Mouse (Mus musculus) liver, embryonic 15.5 days (tissue): Measurements from ENCODE around the gene Slc11a2. TPM values are rescaled to one million over a fixed set of nuclear protein-coding genes. Genes with fewer than 3 reads are reported as not detected.
A peak's percentile ranks its signal among the peaks of the same experiment; 100 is the strongest.
"Not testable (repeated sequence)": the region's sequence is repeated elsewhere in the genome, so short reads cannot be mapped to it uniquely, and the experiment has no call there.

Source experiments
- ATAC-seq: fragments of 200-750 bp; cut with Nextera tagmentation; 2 replicates; pipeline ENCODE4 v1.8.0; 2017; ENCODE audit warnings: moderate number of reproducible peaks, mild to moderate bottlenecking, moderate library complexity; ENCODE audit not compliant: insufficient read depth
- H3K27ac ChIP-seq: fragments of 300-500 bp; sonication (generic); replicated peaks from 2 replicates; pipeline ENCODE4 v1.5.1; 2015; ENCODE audit warnings: mild to moderate bottlenecking, inconsistent platforms
- H3K27me3 ChIP-seq: fragments of 300-500 bp; sonication (generic); 2 replicates; pipeline ENCODE4 v1.6.1; 2015; ENCODE audit warnings: mild to moderate bottlenecking, inconsistent platforms
- H3K36me3 ChIP-seq: fragments of 300-500 bp; sonication (generic); replicated peaks from 2 replicates; pipeline ENCODE4 v1.6.1; 2015; ENCODE audit warnings: moderate library complexity, mild to moderate bottlenecking, inconsistent platforms
- H3K4me1 ChIP-seq: fragments of 300-500 bp; sonication (generic); replicated peaks from 2 replicates; pipeline ENCODE4 v1.6.1; 2015; ENCODE audit warnings: inconsistent platforms
- H3K4me2 ChIP-seq: fragments of 300-500 bp; sonication (generic); 2 replicates; pipeline ENCODE4 v1.6.1; 2015; ENCODE audit warnings: moderate library complexity, mild to moderate bottlenecking, inconsistent platforms
- H3K4me3 ChIP-seq: fragments of 300-500 bp; sonication (generic); replicated peaks from 2 replicates; pipeline ENCODE4 v1.5.1; 2015; ENCODE audit warnings: mild to moderate bottlenecking, inconsistent platforms
- H3K9ac ChIP-seq: fragments of 300-500 bp; sonication (generic); 2 replicates; pipeline ENCODE4 v1.6.1; 2015; ENCODE audit warnings: moderate library complexity, mild to moderate bottlenecking, inconsistent platforms
- H3K9me3 ChIP-seq: fragments of 300-500 bp; sonication (generic); replicated peaks from 2 replicates; pipeline ENCODE4 v1.6.1; 2016; ENCODE audit warnings: inconsistent platforms
- WGBS: fragments of 180-500 bp; shearing (Covaris S2); methylation state at CpG from one replicate; pipeline ENCODE4 v1.1.7; 2015; ENCODE audit warnings: mixed read lengths; ENCODE audit not compliant: insufficient replicate concordance; 5-methylcytosine and 5-hydroxymethylcytosine counted together
- polyA plus RNA-seq: library from polyadenylated mRNA; unstranded; fragments of >200 nt; fragmentation: Nextera tagmentation; extraction: Ambion mirVana; gene quantifications from 2 replicates; pipeline ENCODE4 v1.2.1, GENCODE M21; 2015

Slc11a2 gene
- polyA plus RNA-seq, 1 experiment from 2014 or later, result 39.7 TPM

GRCm38 (mm10) chr15:100436112-100436511 lies 11.2 kb upstream of the Slc11a2 start:
- H3K4me1 ChIP-seq, result peaks cover 33% of the 10 kb centered on the region
- H3K36me3 ChIP-seq, result no peaks in the 10 kb centered on the region
- H3K4me3 ChIP-seq, result no peak overlapping the region
- ATAC-seq, result no peak
- 0 out of 2 replicates have a peak overlapping the region, but pooled peaks have one; percentile 16 for H3K27ac ChIP-seq
- H3K9ac ChIP-seq, result no peak overlapping the region
- 43% methylated on average over 4 of the region's 4 CpGs for WGBS
- no peaks in the 10 kb centered on the region for H3K9me3 ChIP-seq
- H3K27me3 ChIP-seq, result no peaks in the 10 kb centered on the region
- no peak overlapping the region for H3K4me2 ChIP-seq

- WGBS, result 21% methylated on average over 4 of the region's 4 CpGs
- peak; percentile 76 for ATAC-seq
- H3K4me2 ChIP-seq, result no peak overlapping the region
Observed at GRCm38 (mm10) chr15:100433234-100433633, 8.4 kb upstream of the Slc11a2 start.

GRCm38 (mm10) chr15:100429959-100430565 lies 5.2 kb upstream of the Slc11a2 start:
- Histone ChIP-seq H3K27me3 (peaks cover 24% of the 10 kb centered on the region), H3K9ac (no peak overlapping the region), H3K36me3 (no peaks in the 10 kb centered on the region), H3K4me2 (no peak overlapping the region), H3K4me3 (no peak overlapping the region), H3K4me1 (peaks cover 23% of the 10 kb centered on the region), H3K27ac (no peak overlapping the region), H3K9me3 (no peaks in the 10 kb centered on the region)
- no peak for ATAC-seq
- 63% methylated on average over 11 of the region's 11 CpGs for WGBS

More at GRCm38 (mm10) chr15:100433234-100433633, 8.4 kb upstream of the Slc11a2 start:
- H3K4me1 ChIP-seq, result peaks cover 33% of the 10 kb centered on the region
- H3K27me3 ChIP-seq, result no peaks in the 10 kb centered on the region
- no peaks in the 10 kb centered on the region for H3K9me3 ChIP-seq
- no peaks in the 10 kb centered on the region for H3K36me3 ChIP-seq
- H3K9ac ChIP-seq, result no peak overlapping the region
- H3K4me3 ChIP-seq, result no peak overlapping the region
- H3K27ac ChIP-seq, result 0 out of 2 replicates have a peak overlapping the region, but pooled peaks have one; percentile 33

GRCm38 (mm10) chr15:100428296-100428905 lies 3.5 kb upstream of the Slc11a2 start:
- no peak for ATAC-seq
- Histone ChIP-seq H3K4me2 (no peak overlapping the region), H3K27ac (no peak overlapping the region), H3K4me3 (no peak overlapping the region), H3K27me3 (peaks cover 40% of the 10 kb centered on the region), H3K9me3 (no peaks in the 10 kb centered on the region), H3K9ac (no peak overlapping the region), H3K4me1 (peaks cover 24% of the 10 kb centered on the region), H3K36me3 (no peaks in the 10 kb centered on the region)
- 73% methylated on average over 13 of the region's 13 CpGs for WGBS

- 0 out of 2 replicates have a peak overlapping the region, but pooled peaks have one; percentile 29 for H3K27ac ChIP-seq
- no peaks in the 10 kb centered on the region for H3K9me3 ChIP-seq
- H3K4me3 ChIP-seq, result peak overlapping the region; percentile 99
- H3K27me3 ChIP-seq, result peaks cover 43% of the 10 kb centered on the region
- H3K36me3 ChIP-seq, result no peaks in the 10 kb centered on the region
- H3K9ac ChIP-seq, result peak overlapping the region; percentile 65
- peak overlapping the region; percentile 99 for H3K4me2 ChIP-seq
- no peak for ATAC-seq
- WGBS, result 2% methylated on average over 14 of the region's 14 CpGs
- H3K4me1 ChIP-seq, result peaks cover 48% of the 10 kb centered on the region
Observed at GRCm38 (mm10) chr15:100423916-100424315, 956 bp downstream of the Slc11a2 start.

- peak overlapping the region; percentile 99 for H3K4me2 ChIP-seq
- peak overlapping the region; percentile 99 for H3K4me3 ChIP-seq
- H3K36me3 ChIP-seq, result 0 out of 2 replicates have a peak, but pooled peaks cover under 1% of the 10 kb centered on the region
- peak; percentile 89 for ATAC-seq
- WGBS, result under 1% methylated on average over 65 of the region's 65 CpGs
- peak overlapping the region; percentile 99 for H3K27ac ChIP-seq
- H3K27me3 ChIP-seq, result peaks cover 43% of the 10 kb centered on the region
- H3K9me3 ChIP-seq, result no peaks in the 10 kb centered on the region
- H3K4me1 ChIP-seq, result peaks cover 55% of the 10 kb centered on the region
- peak overlapping the region; percentile 98 for H3K9ac ChIP-seq
Observed at GRCm38 (mm10) chr15:100422899-100423860, 1.7 kb downstream of the Slc11a2 start.

- H3K4me2 ChIP-seq, result peak overlapping the region; percentile 99
- peak overlapping the region; percentile 98 for H3K9ac ChIP-seq
- under 1% methylated on average over 44 of the region's 44 CpGs for WGBS
- H3K36me3 ChIP-seq, result peaks cover 7% of the 10 kb centered on the region
- peak overlapping the region; percentile 99 for H3K4me3 ChIP-seq
- peaks cover 63% of the 10 kb centered on the region for H3K4me1 ChIP-seq
- peak overlapping the region; percentile 99 for H3K27ac ChIP-seq
- ATAC-seq, result peak; percentile 43
- H3K27me3 ChIP-seq, result peaks cover 43% of the 10 kb centered on the region
- no peaks in the 10 kb centered on the region for H3K9me3 ChIP-seq
Observed at GRCm38 (mm10) chr15:100422476-100422875, 2.4 kb downstream of the Slc11a2 start.

- H3K36me3 ChIP-seq, result peaks cover 13% of the 10 kb centered on the region
- peaks cover 70% of the 10 kb centered on the region for H3K4me1 ChIP-seq
- ATAC-seq, H3K9me3 ChIP-seq: not testable (repeated sequence)
- WGBS, result 14% methylated on average over 3 of the region's 3 CpGs
- peak within 1 kb of the TSS; percentile 98 for H3K9ac ChIP-seq
- peaks cover 36% of the 10 kb centered on the region for H3K27me3 ChIP-seq
- peak within 1 kb of the TSS; percentile 99 for H3K27ac ChIP-seq
- peak within 1 kb of the TSS; percentile 99 for H3K4me3 ChIP-seq
- peak within 1 kb of the TSS; percentile 99 for H3K4me2 ChIP-seq
Observed at GRCm38 (mm10) chr15:100421758-100422197, 3.1 kb downstream of the Slc11a2 start, which contains the start of gene Gm5475. Gm5475 (plus strand) TSS chr15:100422147.

GRCm38 (mm10) chr15:100421059-100421757 lies 3.7 kb downstream of the Slc11a2 start:
- WGBS, result 13% methylated on average over 8 of the region's 8 CpGs
- H3K4me3 ChIP-seq, result peak overlapping the region; percentile 99
- peak overlapping the region; percentile 98 for H3K9ac ChIP-seq
- H3K4me2 ChIP-seq, result peak overlapping the region; percentile 99
- peaks cover 30% of the 10 kb centered on the region for H3K27me3 ChIP-seq
- peaks cover 75% of the 10 kb centered on the region for H3K4me1 ChIP-seq
- peaks cover 16% of the 10 kb centered on the region for H3K36me3 ChIP-seq
- ATAC-seq, result no peak
- H3K9me3 ChIP-seq, result no peaks in the 10 kb centered on the region
- peak overlapping the region; percentile 99 for H3K27ac ChIP-seq
